Comparison of ENCODE assay signal across 8 mouse cellular contexts in the genomic region with DNA sequence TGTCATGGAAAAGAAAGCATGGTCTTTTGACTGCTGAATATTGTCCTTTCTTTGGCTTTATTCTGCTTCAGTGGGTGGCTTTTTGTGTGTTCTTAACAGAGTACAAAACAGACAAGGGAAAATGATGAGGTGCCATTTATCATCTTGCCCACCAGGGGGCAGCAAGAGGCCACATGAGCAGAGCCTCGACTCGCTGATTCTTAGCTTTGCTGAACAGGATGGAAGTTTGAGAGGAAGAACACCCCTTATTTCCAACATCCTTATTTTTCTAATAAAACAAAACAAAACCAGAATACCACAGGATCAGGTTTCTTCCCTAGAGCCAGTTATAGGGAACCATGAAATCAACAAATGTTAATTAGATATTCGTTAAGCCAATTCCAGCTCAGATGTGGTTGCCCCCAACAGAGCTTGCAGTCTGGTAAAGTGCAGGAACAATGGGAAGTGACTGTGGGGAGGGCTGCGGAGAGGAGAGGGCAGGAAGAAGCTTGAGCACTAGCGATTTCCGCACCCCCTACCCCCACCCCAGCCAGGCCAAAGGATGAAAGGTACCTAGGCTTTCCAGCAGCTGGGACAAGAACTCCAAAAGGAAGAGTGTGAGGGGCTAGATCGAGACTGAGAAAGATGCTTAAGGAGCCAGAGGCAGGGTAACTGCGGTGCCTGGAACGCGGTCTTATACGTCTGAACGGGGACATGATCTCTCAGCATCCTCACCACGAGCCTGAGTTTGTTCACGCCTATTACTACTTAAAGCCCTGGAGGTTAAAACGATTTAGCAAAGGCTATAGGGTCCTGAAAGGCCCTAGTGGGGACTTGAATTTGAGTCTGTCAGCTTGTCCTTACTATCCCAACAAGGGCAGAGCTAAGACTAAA. TPM values are rescaled to one million over a fixed set of nuclear protein-coding genes. Genes with fewer than 3 reads are reported as not detected.
DNase-seq lines count a peak whose midpoint lies in the region; ATAC-seq and TF ChIP-seq lines count a peak whose summit lies in the region.

No protein-coding gene starts in this region.

- H3K4me1 ChIP-seq in embryonic facial prominence, embryonic 12.5 days: peaks cover 6% of the 10 kb centered on the region; the same call in 1 of the 2 replicates
- H3K4me1 ChIP-seq in heart, postnatal 0 days (ENCODE audit: control insufficient read depth, insufficient read depth): 0 out of 2 replicates have a peak, but pooled peaks cover 7% of the 10 kb centered on the region
- H3K4me1 ChIP-seq in lung, adult 2 months (ENCODE audit: control insufficient read depth, insufficient read depth, low read length): no peaks in the 10 kb centered on the region

- TF ChIP-seq EP300 in heart, postnatal 0 days (IDR thresholded peaks at IDR 0.05; ENCODE audit: low read depth): no peak

- H3K27me3 ChIP-seq in embryonic facial prominence, embryonic 12.5 days: 0 out of 2 replicates have a peak, but pooled peaks cover 3% of the 10 kb centered on the region
- H3K27me3 ChIP-seq in heart, postnatal 0 days (ENCODE audit: control insufficient read depth, insufficient read depth, low read length): no peaks in the 10 kb centered on the region; the same call in 1 of the 2 replicates

- peak; percentile 94 for TF ChIP-seq CTCF in heart, postnatal 0 days (IDR thresholded peaks at IDR 0.05; ENCODE audit: low read depth)
- TF ChIP-seq CTCF in lung, adult 2 months (IDR thresholded peaks at IDR 0.05; ENCODE audit: insufficient read depth, low read length): peak; percentile 92

- peak; percentile 22 to 29 for DNase-seq in CD8-positive naive resting alpha-beta T cell, adult 2 months (ENCODE audit: low read depth in 2 of 2, low spot score in 2 of 2)
- DNase-seq in adrenal gland, postnatal 14 days: peak; percentile 81
- DNase-seq in heart, postnatal 0 days (ENCODE audit: low spot score): peak; percentile 36
- DNase-seq in kidney, postnatal 36 days: peak; percentile 49 to 79
- DNase-seq in lung, adult 2 months: peak; percentile 31
- peak; percentile 36 for DNase-seq in ovary, postnatal 36 days (ENCODE audit: low spot score)
- DNase-seq in thymus, postnatal 4 days: peak; percentile 75

- H3K9me3 ChIP-seq in embryonic facial prominence, embryonic 12.5 days: no peaks in the 10 kb centered on the region
- H3K9me3 ChIP-seq in heart, postnatal 0 days (replicated peaks; ENCODE audit: control insufficient read depth, low read length): no peaks in the 10 kb centered on the region

- no peak overlapping the region for H3K4me3 ChIP-seq in embryonic facial prominence, embryonic 12.5 days
- no peak overlapping the region for H3K4me3 ChIP-seq in heart, postnatal 0 days (ENCODE audit: low read depth, low read length)
- no peak overlapping the region for H3K4me3 ChIP-seq in lung, adult 2 months (replicated peaks; ENCODE audit: extremely low read depth, low read depth, low read length)

- peak overlapping the region; percentile 37; the same call in 1 of the 2 replicates for H3K27ac ChIP-seq in embryonic facial prominence, embryonic 12.5 days
- no peak overlapping the region for H3K27ac ChIP-seq in heart, postnatal 0 days (ENCODE audit: low read depth)

- peak overlapping the region; percentile 34 for H3K4me2 ChIP-seq in embryonic facial prominence, embryonic 12.5 days (replicated peaks)
- H3K4me2 ChIP-seq in heart, postnatal 0 days (ENCODE audit: low read depth, low read length): peak overlapping the region; percentile 1; the same call in 1 of the 2 replicates

- ATAC-seq in embryonic facial prominence, embryonic 12.5 days (ENCODE audit: insufficient number of reproducible peaks, insufficient read depth, low FRiP score, low TSS enrichment): peak; percentile 72; the same call in 1 of the 2 replicates
- ATAC-seq in heart, postnatal 0 days (ENCODE audit: insufficient read depth, low read depth): no peak

- no peak overlapping the region for H3K9ac ChIP-seq in embryonic facial prominence, embryonic 12.5 days
- no peak overlapping the region for H3K9ac ChIP-seq in heart, postnatal 0 days (replicated peaks; ENCODE audit: low read depth, low read length)

- no peak for TF ChIP-seq POLR2A in lung, adult 2 months (IDR thresholded peaks at IDR 0.05; ENCODE audit: borderline replicate concordance, extremely low read depth, low read depth, low read length)

- no peaks in the 10 kb centered on the region for H3K36me3 ChIP-seq in embryonic facial prominence, embryonic 12.5 days
- H3K36me3 ChIP-seq in heart, postnatal 0 days (replicated peaks; ENCODE audit: control insufficient read depth, insufficient read depth, low read length): no peaks in the 10 kb centered on the region

- 3% methylated on average over 15 of the region's 15 CpGs for WGBS in embryonic facial prominence, embryonic 12.5 days
- 4% methylated on average over 15 of the region's 15 CpGs for WGBS in heart, postnatal 0 days
- WGBS in lung, adult 2 months: 5% methylated on average over 15 of the region's 15 CpGs

RNA-seq across cellular contexts. Expression of a gene that starts 31.6 kb away (rescaled TPM):
- 1.0 and 1.6 TPM in 2 replicates for total RNA-seq in adrenal gland, postnatal 14 days (2021)
- polyA plus RNA-seq in embryonic facial prominence, embryonic 12.5 days (2016; fragmentation: Nextera tagmentation; extraction: Ambion mirVana): 11.3 and 12.0 TPM in 2 replicates
- 0.31 and 1.0 TPM in 2 replicates for total RNA-seq in heart, postnatal 0 days (2014; rRNA removed; ENCODE audit: low replicate concordance)
- 0.11 and 0.18 TPM in 2 replicates for polyA plus RNA-seq in heart, postnatal 0 days (2015; fragmentation: Nextera tagmentation; extraction: Ambion mirVana)
- polyA plus RNA-seq in lung, adult 2 months (2012; rRNA removed): 0.08 and 0.11 TPM in 2 replicates

Comparison
In these comparisons a context has a peak if more than half of its experiments do, and no peak if none do; other contexts are left out.
1. DNase-seq: peak in every context shown above with its lines; median percentile 81 in adrenal gland, postnatal 14 days; 75 in thymus, postnatal 4 days; 64 in kidney, postnatal 36 days; 36 in heart, postnatal 0 days; 36 in ovary, postnatal 36 days; 31 in lung, adult 2 months; 26 in CD8-positive naive resting alpha-beta T cell, adult 2 months.
2. RNA of a gene that starts 31.6 kb away (polyA plus RNA-seq): 11.3 to 12.0 TPM in embryonic facial prominence, embryonic 12.5 days; 0.11 to 0.18 TPM in heart, postnatal 0 days and 0.08 to 0.11 TPM in lung, adult 2 months; every median in the first group is over 10 times any median in the second.